Mouse (Mus musculus): Measurements from ENCODE around the gene Ndufv2. TPM values are rescaled to one million over a fixed set of nuclear protein-coding genes. Genes with fewer than 3 reads are reported as not detected.
A peak's percentile ranks its signal among the peaks of the same experiment; 100 is the strongest.
"Not testable (repeated sequence)": the region's sequence is repeated elsewhere in the genome, so short reads cannot be mapped to it uniquely, and the experiment has no call there.

Ndufv2 gene
- total RNA-seq, 2 experiments from 2014 or later: 229 to 241 TPM

- DNase-seq (ENCODE audit: low spot score in 2 of 2): no peak
Observed at GRCm38 (mm10) chr17:66090251-66090650, 11.1 kb downstream of the Ndufv2 start.

GRCm38 (mm10) chr17:66085038-66085437, 16.3 kb downstream of the Ndufv2 start:
- DNase-seq (ENCODE audit: low spot score in 2 of 2): no peak

- no peak for DNase-seq (ENCODE audit: low spot score in 2 of 2)
Observed at GRCm38 (mm10) chr17:66084486-66084885, 16.9 kb downstream of the Ndufv2 start.

GRCm38 (mm10) chr17:66077437-66077850, 23.9 kb downstream of the Ndufv2 start:
- DNase-seq (ENCODE audit: low spot score in 2 of 2): no peak

GRCm38 (mm10) chr17:66076934-66077333, 24.4 kb downstream of the Ndufv2 start, which contains the start of gene Ankrd12:
Gene Ankrd12, minus strand, starts transcription at chr17:66077089.
- DNase-seq (ENCODE audit: low spot score in 2 of 2): peak; percentile 96 to 97

GRCm38 (mm10) chr17:66076174-66076927, 25.0 kb downstream of the Ndufv2 start:
- peak; percentile 50 to 67 for DNase-seq (ENCODE audit: low spot score in 2 of 2)

GRCm38 (mm10) chr17:66075827-66076173, 25.6 kb downstream of the Ndufv2 start:
- DNase-seq (ENCODE audit: low spot score in 2 of 2): no peak

- no peak for DNase-seq (ENCODE audit: low spot score in 2 of 2)
Observed at GRCm38 (mm10) chr17:66073971-66074370, 27.4 kb downstream of the Ndufv2 start.

- DNase-seq (ENCODE audit: low spot score in 2 of 2): not testable (repeated sequence)
Observed at GRCm38 (mm10) chr17:66069036-66069435, 32.3 kb downstream of the Ndufv2 start.

- no peak for DNase-seq (ENCODE audit: low spot score in 2 of 2)
Observed at GRCm38 (mm10) chr17:66065115-66065514, 36.2 kb downstream of the Ndufv2 start.

GRCm38 (mm10) chr17:66061241-66061938, 40.0 kb downstream of the Ndufv2 start:
- DNase-seq (ENCODE audit: low spot score in 2 of 2): no peak

GRCm38 (mm10) chr17:66058160-66058559, 43.2 kb downstream of the Ndufv2 start:
- no peak for DNase-seq (ENCODE audit: low spot score in 2 of 2)

GRCm38 (mm10) chr17:66057145-66057544, 44.2 kb downstream of the Ndufv2 start:
- no peak for DNase-seq (ENCODE audit: low spot score in 2 of 2)

GRCm38 (mm10) chr17:66053349-66053748, 48.0 kb downstream of the Ndufv2 start:
- DNase-seq (ENCODE audit: low spot score in 2 of 2): no peak

GRCm38 (mm10) chr17:66048795-66049194, 52.6 kb downstream of the Ndufv2 start:
- no peak for DNase-seq (ENCODE audit: low spot score in 2 of 2)

- no peak for DNase-seq (ENCODE audit: low spot score in 2 of 2)
Observed at GRCm38 (mm10) chr17:66048199-66048598, 53.2 kb downstream of the Ndufv2 start.

- not testable (repeated sequence) for DNase-seq (ENCODE audit: low spot score in 2 of 2)
Observed at GRCm38 (mm10) chr17:66043679-66044078, 57.7 kb downstream of the Ndufv2 start.

GRCm38 (mm10) chr17:66041020-66041419, 60.3 kb downstream of the Ndufv2 start:
- no peak for DNase-seq (ENCODE audit: low spot score in 2 of 2)

- DNase-seq (ENCODE audit: low spot score in 2 of 2): peak in 1 of 2 experiments; percentile 8
Observed at GRCm38 (mm10) chr17:66033239-66033638, 68.1 kb downstream of the Ndufv2 start.

- DNase-seq (ENCODE audit: low spot score in 2 of 2): no peak
Observed at GRCm38 (mm10) chr17:66031991-66032390, 69.4 kb downstream of the Ndufv2 start.

All from left cerebral cortex, adult 18-20 months (tissue).